Mouse (Mus musculus): ENCODE data around the gene Nrxn1. TPM values are rescaled to one million over a fixed set of nuclear protein-coding genes. Genes with fewer than 3 reads are reported as not detected.

The Nrxn1 gene
- polyA plus RNA-seq, 1 experiment, result 0.31 TPM

DNA sequence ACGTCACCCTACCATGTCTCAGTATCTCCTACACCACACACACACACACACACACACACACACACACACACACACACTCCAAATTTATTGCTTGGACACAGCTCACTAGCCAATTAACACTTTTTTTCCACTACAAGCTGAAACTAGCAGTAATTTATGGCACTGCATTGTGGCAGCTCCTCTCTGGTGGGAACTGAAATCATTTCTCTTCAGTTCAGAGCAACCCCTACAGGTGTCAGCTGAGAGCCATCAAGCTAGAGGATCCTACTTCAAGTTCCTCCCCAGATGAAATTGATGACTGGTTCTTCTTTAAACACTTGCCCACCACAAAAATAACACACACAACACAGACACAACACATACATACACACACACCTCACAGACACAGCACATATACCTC is 2.2 kb downstream of the Nrxn1 start:
- Histone ChIP-seq H3K36me3 (ENCODE audit: control insufficient read depth, insufficient read depth, low read length) (no peaks in the 10 kb centered on the region), H3K27me3 (ENCODE audit: control insufficient read depth, insufficient read depth, low read length) (no peaks in the 10 kb centered on the region), H3K4me3 (ENCODE audit: control insufficient read depth, insufficient read depth, low read length) (no peak overlapping the region), H3K27ac (ENCODE audit: control insufficient read depth, insufficient read depth, low read length) (no peak overlapping the region), H3K4me1 (replicated peaks; ENCODE audit: control insufficient read depth, insufficient read depth, low read length) (no peaks in the 10 kb centered on the region)
- DNase-seq, result no peak
- WGBS, result 93% methylated on average over 1 of the region's 1 CpGs
- TF ChIP-seq CTCF (IDR thresholded peaks at IDR 0.05; ENCODE audit: borderline replicate concordance, control insufficient read depth, extremely low read depth, insufficient read depth, low read length, poor library complexity) (no peak), POLR2A (IDR thresholded peaks at IDR 0.05; ENCODE audit: control insufficient read depth, extremely low read depth, insufficient read depth, low read length, poor library complexity) (no peak)

DNA sequence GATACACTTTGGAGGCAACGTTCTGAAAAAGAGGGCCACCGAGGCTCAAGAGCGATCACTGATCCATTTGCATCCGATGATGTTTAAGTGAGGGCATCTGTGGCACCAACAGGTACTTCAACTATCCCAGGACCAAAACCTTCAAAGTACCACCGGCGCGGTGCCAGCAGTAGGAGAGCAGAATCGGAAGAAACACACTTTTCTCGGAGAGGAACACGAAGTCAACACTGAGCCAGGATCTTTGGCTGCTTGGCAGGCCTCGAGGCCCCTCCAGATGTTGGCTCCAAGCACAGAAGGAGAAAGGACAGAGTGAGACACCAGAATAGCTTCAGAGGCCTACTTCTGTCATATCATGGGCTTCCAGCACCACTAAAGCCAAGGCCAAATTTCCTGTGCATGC is 3.9 kb downstream of the Nrxn1 start:
- no peak for DNase-seq
- Histone ChIP-seq H3K4me1 (replicated peaks; ENCODE audit: control insufficient read depth, insufficient read depth, low read length) (no peaks in the 10 kb centered on the region), H3K27ac (ENCODE audit: control insufficient read depth, insufficient read depth, low read length) (no peak overlapping the region), H3K36me3 (ENCODE audit: control insufficient read depth, insufficient read depth, low read length) (no peaks in the 10 kb centered on the region), H3K27me3 (ENCODE audit: control insufficient read depth, insufficient read depth, low read length) (no peaks in the 10 kb centered on the region), H3K4me3 (ENCODE audit: control insufficient read depth, insufficient read depth, low read length) (no peak overlapping the region)
- TF ChIP-seq CTCF (IDR thresholded peaks at IDR 0.05; ENCODE audit: borderline replicate concordance, control insufficient read depth, extremely low read depth, insufficient read depth, low read length, poor library complexity) (no peak), POLR2A (IDR thresholded peaks at IDR 0.05; ENCODE audit: control insufficient read depth, extremely low read depth, insufficient read depth, low read length, poor library complexity) (no peak)
- WGBS, result 87% methylated on average over 11 of the region's 11 CpGs

GRCm38 (mm10) chr17:91088037-91088715 is 4.7 kb downstream of the Nrxn1 start:
- TF ChIP-seq POLR2A (IDR thresholded peaks at IDR 0.05; ENCODE audit: control insufficient read depth, extremely low read depth, insufficient read depth, low read length, poor library complexity) (no peak), CTCF (IDR thresholded peaks at IDR 0.05; ENCODE audit: borderline replicate concordance, control insufficient read depth, extremely low read depth, insufficient read depth, low read length, poor library complexity) (no peak)

GRCm38 (mm10) chr17:91086412-91086811 is 6.5 kb downstream of the Nrxn1 start:
- Histone ChIP-seq H3K27ac (ENCODE audit: control insufficient read depth, insufficient read depth, low read length) (no peak overlapping the region), H3K36me3 (ENCODE audit: control insufficient read depth, insufficient read depth, low read length) (no peaks in the 10 kb centered on the region), H3K4me3 (ENCODE audit: control insufficient read depth, insufficient read depth, low read length) (no peak overlapping the region), H3K27me3 (ENCODE audit: control insufficient read depth, insufficient read depth, low read length) (no peaks in the 10 kb centered on the region), H3K4me1 (replicated peaks; ENCODE audit: control insufficient read depth, insufficient read depth, low read length) (no peaks in the 10 kb centered on the region)
- 93% methylated on average over 1 of the region's 1 CpGs for WGBS
- DNase-seq, result no peak
- TF ChIP-seq POLR2A (IDR thresholded peaks at IDR 0.05; ENCODE audit: control insufficient read depth, extremely low read depth, insufficient read depth, low read length, poor library complexity), result no peak
- no peak for TF ChIP-seq CTCF (IDR thresholded peaks at IDR 0.05; ENCODE audit: borderline replicate concordance, control insufficient read depth, extremely low read depth, insufficient read depth, low read length, poor library complexity)

More at GRCm38 (mm10) chr17:91088037-91088715, 4.7 kb downstream of the Nrxn1 start:
- DNase-seq, result no peak
- Histone ChIP-seq H3K4me1 (replicated peaks; ENCODE audit: control insufficient read depth, insufficient read depth, low read length) (no peaks in the 10 kb centered on the region), H3K36me3 (ENCODE audit: control insufficient read depth, insufficient read depth, low read length) (no peaks in the 10 kb centered on the region), H3K27me3 (ENCODE audit: control insufficient read depth, insufficient read depth, low read length) (no peaks in the 10 kb centered on the region), H3K27ac (ENCODE audit: control insufficient read depth, insufficient read depth, low read length) (no peak overlapping the region), H3K4me3 (ENCODE audit: control insufficient read depth, insufficient read depth, low read length) (no peak overlapping the region)
- 79% methylated on average over 82 of the region's 82 CpGs for WGBS

GRCm38 (mm10) chr17:91085416-91085815 is 7.5 kb downstream of the Nrxn1 start:
- Histone ChIP-seq H3K27me3 (ENCODE audit: control insufficient read depth, insufficient read depth, low read length) (no peaks in the 10 kb centered on the region), H3K4me3 (ENCODE audit: control insufficient read depth, insufficient read depth, low read length) (no peak overlapping the region), H3K36me3 (ENCODE audit: control insufficient read depth, insufficient read depth, low read length) (no peaks in the 10 kb centered on the region), H3K4me1 (replicated peaks; ENCODE audit: control insufficient read depth, insufficient read depth, low read length) (no peaks in the 10 kb centered on the region), H3K27ac (ENCODE audit: control insufficient read depth, insufficient read depth, low read length) (no peak overlapping the region)
- WGBS, result 95% methylated on average over 2 of the region's 2 CpGs
- TF ChIP-seq POLR2A (IDR thresholded peaks at IDR 0.05; ENCODE audit: control insufficient read depth, extremely low read depth, insufficient read depth, low read length, poor library complexity), result no peak
- TF ChIP-seq CTCF (IDR thresholded peaks at IDR 0.05; ENCODE audit: borderline replicate concordance, control insufficient read depth, extremely low read depth, insufficient read depth, low read length, poor library complexity), result no peak
- no peak for DNase-seq

DNA sequence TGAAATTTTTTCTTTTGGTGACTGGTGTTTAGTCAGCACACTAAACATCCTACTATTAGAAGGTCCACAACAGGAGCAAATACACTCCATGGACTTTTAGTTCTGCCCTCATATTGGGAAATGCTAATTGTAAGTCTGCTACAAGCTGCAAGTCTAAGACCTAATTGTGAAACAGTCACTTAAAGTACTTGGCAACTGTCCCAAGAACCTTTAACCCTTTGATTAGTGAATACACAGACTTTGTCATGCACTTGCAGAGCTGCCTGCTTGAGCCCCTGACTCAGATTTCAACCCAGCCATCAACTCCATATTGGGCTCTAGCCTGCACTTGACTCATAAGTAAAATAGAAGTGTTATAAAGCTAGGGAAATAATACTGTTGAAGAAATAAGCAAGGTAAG is 13.8 kb downstream of the Nrxn1 start:
- DNase-seq, result no peak
- H3K36me3 ChIP-seq (ENCODE audit: control insufficient read depth, insufficient read depth, low read length), result no peaks in the 10 kb centered on the region
- no peak overlapping the region for H3K27ac ChIP-seq (ENCODE audit: control insufficient read depth, insufficient read depth, low read length)
- no peaks in the 10 kb centered on the region for H3K4me1 ChIP-seq (replicated peaks; ENCODE audit: control insufficient read depth, insufficient read depth, low read length)
- H3K4me3 ChIP-seq (ENCODE audit: control insufficient read depth, insufficient read depth, low read length), result no peak overlapping the region
- no peaks in the 10 kb centered on the region for H3K27me3 ChIP-seq (ENCODE audit: control insufficient read depth, insufficient read depth, low read length)
- TF ChIP-seq POLR2A (IDR thresholded peaks at IDR 0.05; ENCODE audit: control insufficient read depth, extremely low read depth, insufficient read depth, low read length, poor library complexity), result no peak
- no peak for TF ChIP-seq CTCF (IDR thresholded peaks at IDR 0.05; ENCODE audit: borderline replicate concordance, control insufficient read depth, extremely low read depth, insufficient read depth, low read length, poor library complexity)

- WGBS, result 92% methylated on average over 5 of the region's 5 CpGs
- Histone ChIP-seq H3K4me1 (replicated peaks; ENCODE audit: control insufficient read depth, insufficient read depth, low read length) (no peaks in the 10 kb centered on the region), H3K4me3 (ENCODE audit: control insufficient read depth, insufficient read depth, low read length) (no peak overlapping the region), H3K36me3 (ENCODE audit: control insufficient read depth, insufficient read depth, low read length) (no peaks in the 10 kb centered on the region), H3K27me3 (ENCODE audit: control insufficient read depth, insufficient read depth, low read length) (no peaks in the 10 kb centered on the region), H3K27ac (ENCODE audit: control insufficient read depth, insufficient read depth, low read length) (no peak overlapping the region)
- no peak for DNase-seq
- TF ChIP-seq POLR2A (IDR thresholded peaks at IDR 0.05; ENCODE audit: control insufficient read depth, extremely low read depth, insufficient read depth, low read length, poor library complexity) (no peak), CTCF (IDR thresholded peaks at IDR 0.05; ENCODE audit: borderline replicate concordance, control insufficient read depth, extremely low read depth, insufficient read depth, low read length, poor library complexity) (no peak)
Observed at GRCm38 (mm10) chr17:91074780-91075179, 18.1 kb downstream of the Nrxn1 start.

Measured in thymus, adult 2 months (tissue).